ENCODE assay signal across 12 mouse cellular contexts in genomic region chr4:46814954-46815353, GRCm38 (mm10).
A peak's percentile ranks its signal among the peaks of the same experiment; 100 is the strongest.
DNase-seq lines count a peak whose midpoint lies in the region; ATAC-seq lines count a peak whose summit lies in the region.
"Had no signal": no experiment of that assay in that cellular context is flagged by ENCODE, and none has a peak within 500 bp of the region (broad histone marks: within the 10 kb centered on the region; RNA-seq: fewer than 3 reads in every experiment).

No protein-coding gene starts in this region.

- no peak for DNase-seq in cerebellum, postnatal 4 days (ENCODE audit: low spot score in 2 of 2)
- peak; percentile 11 for DNase-seq in kidney, postnatal 14 days
- DNase-seq in adrenal gland, adult 8-10 months = peak; percentile 18
- peak; percentile 62 to 74 for DNase-seq in cerebellum, postnatal 14 days
- no peak for DNase-seq in spleen, postnatal 4 days (ENCODE audit: low spot score in 2 of 2)
- DNase-seq: kidney, postnatal 36 days had no signal

- ATAC-seq in cerebellum, adult (ENCODE audit: insufficient number of reproducible peaks, low FRiP score, low TSS enrichment) = peak; percentile 68
- no peak; the same call in 1 of the 2 replicates for ATAC-seq in kidney, embryonic 14.5 days (ENCODE audit: low FRiP score, low TSS enrichment)
- no peak for ATAC-seq in inflammation-experienced regulatory T-cells, adult 6 months

- no peak overlapping the region for H3K9ac ChIP-seq in kidney, embryonic 14.5 days (ENCODE audit: low read depth, low read length)
- H3K9ac ChIP-seq: limb, embryonic 12.5 days had no signal

- H3K9me3 ChIP-seq in kidney, embryonic 14.5 days (ENCODE audit: control insufficient read depth, low read length) = no peaks in the 10 kb centered on the region
- H3K9me3 ChIP-seq: forebrain, embryonic 10.5 days; limb, embryonic 12.5 days had no signal

- H3K4me1 ChIP-seq in kidney, embryonic 14.5 days (ENCODE audit: control insufficient read depth, insufficient read depth, low read length) = no peaks in the 10 kb centered on the region
- H3K4me1 ChIP-seq: limb, embryonic 12.5 days had no signal

- H3K4me3 ChIP-seq in kidney, embryonic 14.5 days (ENCODE audit: low read length) = no peak overlapping the region
- H3K4me3 ChIP-seq: forebrain, embryonic 10.5 days; limb, embryonic 12.5 days had no signal

- no peak overlapping the region for H3K4me2 ChIP-seq in kidney, embryonic 14.5 days (replicated peaks; ENCODE audit: low read depth, low read length)
- H3K4me2 ChIP-seq: heart, embryonic 11.5 days; limb, embryonic 12.5 days had no signal

- 81% methylated on average over 4 of the region's 4 CpGs for WGBS in kidney, embryonic 14.5 days

- no peak overlapping the region for H3K27ac ChIP-seq in kidney, embryonic 14.5 days (ENCODE audit: low read depth, low read length)
- H3K27ac ChIP-seq: forebrain, embryonic 10.5 days; limb, embryonic 12.5 days had no signal

- H3K36me3 ChIP-seq in kidney, embryonic 14.5 days (ENCODE audit: control insufficient read depth, insufficient read depth, low read length) = no peaks in the 10 kb centered on the region
- H3K36me3 ChIP-seq: forebrain, embryonic 10.5 days; limb, embryonic 12.5 days had no signal

- no peaks in the 10 kb centered on the region for H3K27me3 ChIP-seq in kidney, embryonic 14.5 days (ENCODE audit: control insufficient read depth, insufficient read depth, low read length)

Comparison
In these comparisons a context has a peak if more than half of its experiments do, and no peak if none do; other contexts are left out.
1. DNase-seq: peak in kidney, postnatal 14 days (single experiment), adrenal gland, adult 8-10 months (single experiment) and cerebellum, postnatal 14 days (2 of 2); none in cerebellum, postnatal 4 days (0 of 2) and spleen, postnatal 4 days (0 of 2).